Mouse (Mus musculus) testis, postnatal 14 days (tissue): ENCODE data around the gene P4hb.
"Not testable (repeated sequence)": the region's sequence is repeated elsewhere in the genome, so short reads cannot be mapped to it uniquely, and the experiment has no call there.

Experiments used
- DNase-seq: peaks from one replicate; pipeline ENCODE4 v3.0.0; 2021; ENCODE audit warnings: low spot score

P4hb gene

DNA sequence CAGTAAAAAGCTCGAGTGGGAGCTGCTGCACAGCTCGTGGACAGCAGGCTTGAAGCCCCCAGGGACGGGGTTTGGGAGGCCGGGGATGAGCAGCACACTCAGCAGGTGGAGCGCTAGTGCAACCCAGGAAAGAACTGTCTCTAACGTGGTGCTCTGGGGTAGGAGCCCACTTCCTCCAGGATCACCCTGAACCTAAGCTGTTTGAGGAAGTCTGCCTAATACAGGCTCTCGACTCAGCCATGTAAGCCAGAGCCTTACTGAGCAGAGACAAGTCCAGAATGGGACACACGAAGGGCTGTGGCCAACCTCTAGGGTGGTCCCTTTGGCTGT lies 34.1 kb downstream of the P4hb start:
- DNase-seq = no peak

- no peak for DNase-seq
Measured at GRCm38 (mm10) chr11:120538485-120538884, 34.6 kb downstream of the P4hb start.

DNA sequence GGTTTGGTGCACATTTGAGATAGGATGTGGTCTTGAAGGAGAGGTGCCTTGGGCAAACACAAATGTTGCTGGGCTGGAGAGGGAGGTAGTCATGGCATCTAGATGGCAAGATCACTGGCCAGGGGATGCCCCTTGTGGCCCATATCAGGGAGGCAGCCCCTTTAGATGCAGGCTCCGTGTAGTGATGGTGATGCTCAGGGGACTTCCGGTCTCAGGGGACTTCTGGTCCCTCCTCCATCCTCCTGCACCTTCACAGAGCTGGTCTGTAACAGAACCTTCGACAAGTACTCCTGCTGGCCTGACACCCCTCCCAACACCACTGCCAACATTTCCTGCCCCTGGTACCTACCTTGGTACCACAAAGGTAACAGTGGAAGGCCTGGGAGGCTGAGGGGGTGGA lies 37.2 kb downstream of the P4hb start:
- no peak for DNase-seq

GRCm38 (mm10) chr11:120535145-120535544 lies 37.9 kb downstream of the P4hb start:
- no peak for DNase-seq

GRCm38 (mm10) chr11:120534093-120534492 lies 39.0 kb downstream of the P4hb start:
- DNase-seq = no peak

- DNase-seq = no peak
Measured at GRCm38 (mm10) chr11:120531646-120532045, 41.4 kb downstream of the P4hb start.

GRCm38 (mm10) chr11:120530085-120530964 lies 42.7 kb downstream of the P4hb start, which contains the start of gene Gcgr:
TSS of gene Gcgr (plus strand) at chr11:120530699.
- no peak for DNase-seq

DNA sequence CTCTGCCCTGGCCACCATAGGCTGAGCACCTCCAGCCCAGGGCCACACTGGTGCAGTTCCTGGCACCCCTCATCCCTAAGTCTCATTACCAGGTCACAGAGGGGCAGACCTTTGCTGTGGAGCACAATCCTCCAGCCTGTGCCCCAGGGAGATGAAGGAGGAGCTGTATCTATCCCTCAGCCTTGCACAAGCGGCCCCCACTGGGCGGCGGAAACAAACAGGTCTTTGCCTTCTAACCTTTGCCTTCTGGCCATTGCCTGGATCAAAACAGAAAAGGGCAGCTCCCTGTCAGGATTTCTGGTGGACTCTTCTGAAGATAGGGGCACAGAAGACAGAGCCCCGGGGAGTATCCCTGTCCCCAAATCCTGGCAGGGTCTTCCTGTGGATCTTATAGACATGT lies 44.1 kb downstream of the P4hb start:
- no peak for DNase-seq

GRCm38 (mm10) chr11:120527690-120528354 lies 45.2 kb downstream of the P4hb start:
- DNase-seq = no peak

- no peak for DNase-seq
Measured at GRCm38 (mm10) chr11:120525959-120526358, 47.1 kb downstream of the P4hb start.

GRCm38 (mm10) chr11:120522581-120522980 lies 50.5 kb downstream of the P4hb start:
- no peak for DNase-seq

GRCm38 (mm10) chr11:120520967-120521540 lies 52.0 kb downstream of the P4hb start:
- no peak for DNase-seq

DNA sequence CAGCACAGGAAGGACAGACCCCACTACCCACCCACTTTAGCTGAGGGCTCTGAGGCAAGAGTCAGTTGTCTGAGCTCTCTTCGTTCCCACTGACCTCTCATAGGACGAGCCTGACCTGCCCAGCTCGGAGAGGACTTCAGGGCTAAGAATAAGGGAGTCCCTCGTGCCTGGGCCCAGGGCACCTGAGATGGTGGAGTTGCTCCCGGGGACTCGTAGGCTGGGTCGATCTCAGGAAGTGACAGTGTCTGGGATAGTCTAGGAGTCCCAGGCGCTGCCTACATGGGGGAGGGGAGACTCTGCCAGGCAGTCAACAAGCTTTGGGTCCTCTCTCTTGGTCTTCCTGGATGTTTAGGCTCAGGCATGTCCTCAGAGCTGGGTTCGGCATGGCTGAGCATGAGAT lies 52.6 kb downstream of the P4hb start:
- DNase-seq = no peak

GRCm38 (mm10) chr11:120519738-120520137 lies 53.3 kb downstream of the P4hb start:
- no peak for DNase-seq

- no peak for DNase-seq
Measured at GRCm38 (mm10) chr11:120518558-120518957, 54.5 kb downstream of the P4hb start.

DNA sequence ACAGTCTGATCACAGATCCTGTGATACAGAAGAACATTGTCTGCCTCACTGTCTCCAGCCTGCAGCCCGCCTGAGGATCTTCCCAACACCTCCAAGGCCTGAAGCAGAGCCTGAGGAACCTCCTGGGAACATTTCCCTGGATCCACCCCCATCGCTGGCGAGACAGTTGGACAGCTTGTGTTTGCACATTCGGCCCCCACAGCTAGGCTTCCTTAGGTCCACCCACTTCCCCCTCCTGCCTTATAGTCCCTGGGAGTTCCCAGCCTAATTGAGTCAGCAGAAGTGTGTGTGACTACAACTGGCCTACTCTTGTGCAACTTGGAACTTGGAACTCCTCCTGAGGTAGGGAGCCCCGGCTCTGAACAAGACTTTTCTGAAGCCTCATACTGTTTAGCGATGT lies 55.0 kb downstream of the P4hb start:
- DNase-seq = peak; percentile 50

DNA sequence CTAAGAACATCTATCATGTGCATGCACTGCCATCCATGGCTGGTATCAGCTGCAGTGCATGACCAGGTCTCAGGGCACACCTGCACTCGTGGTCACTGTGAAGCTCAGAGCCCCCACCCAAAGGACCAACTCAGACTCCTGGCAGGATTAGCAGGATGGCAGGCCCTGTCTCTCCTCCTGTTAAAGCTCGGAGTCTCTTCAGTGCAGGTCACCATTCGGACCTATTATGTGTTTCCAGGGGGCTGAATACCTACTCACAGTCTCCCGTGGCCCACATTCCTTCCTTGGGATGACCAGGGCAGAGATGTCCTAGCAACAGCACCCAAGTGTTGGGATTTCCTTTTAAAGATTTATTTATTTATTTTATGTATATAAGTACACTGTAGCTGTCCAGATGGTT lies 55.9 kb downstream of the P4hb start:
- no peak for DNase-seq

- DNase-seq = peak; percentile 86
Measured at GRCm38 (mm10) chr11:120515611-120516010, 57.4 kb downstream of the P4hb start.

- not testable (repeated sequence) for DNase-seq
Measured at GRCm38 (mm10) chr11:120514262-120514661, 58.8 kb downstream of the P4hb start.

GRCm38 (mm10) chr11:120512790-120513453 lies 60.1 kb downstream of the P4hb start:
- no peak for DNase-seq

DNA sequence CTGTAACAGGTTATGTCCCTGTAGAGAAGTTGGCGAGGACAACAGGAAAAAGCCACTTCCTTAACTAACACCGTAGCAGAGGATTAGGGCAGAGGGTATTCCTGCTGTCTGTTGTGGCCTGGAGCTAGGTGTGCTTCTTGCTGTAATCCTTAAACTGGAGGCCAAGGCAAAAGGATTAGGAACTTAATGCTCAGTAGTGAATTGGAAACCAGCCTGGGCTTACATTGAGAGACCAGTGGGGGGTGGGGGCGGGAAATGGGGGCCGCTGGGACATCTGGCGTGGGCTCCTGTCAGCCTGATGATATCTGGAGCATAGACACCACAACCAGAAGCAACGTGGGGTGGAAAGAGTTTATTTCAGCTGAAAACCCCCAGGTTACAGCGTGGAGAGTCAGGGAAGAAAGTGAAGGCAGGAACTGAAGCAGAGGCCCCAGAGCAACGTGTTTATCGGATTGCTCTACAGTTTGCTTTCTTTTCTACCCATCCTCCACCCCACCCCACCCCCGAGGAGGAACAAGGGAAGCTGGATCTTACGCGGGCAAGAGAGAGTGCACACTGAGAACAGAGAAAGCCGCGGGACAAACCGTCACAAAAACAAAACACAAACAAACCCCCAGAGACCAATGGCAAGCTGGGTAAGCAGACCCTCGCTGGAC lies 62.5 kb downstream of the P4hb start:
- DNase-seq = no peak
